Mouse (Mus musculus) neutrophil, adult 59 days (primary cell): ENCODE measurements around the gene Zbtb41. TPM values are rescaled to one million over a fixed set of nuclear protein-coding genes. Genes with fewer than 3 reads are reported as not detected.

Source experiments
- total RNA-seq, 2 experiments: library from RNA; stranded (reverse); gene quantifications; 1 replicate in 1 of 2; 2 replicates in 1 of 2; pipeline ENCODE4 v1.2.4; 2023

Zbtb41 gene
- total RNA-seq = 1 to 10 TPM; 8.1 to 8.9 TPM

DNA sequence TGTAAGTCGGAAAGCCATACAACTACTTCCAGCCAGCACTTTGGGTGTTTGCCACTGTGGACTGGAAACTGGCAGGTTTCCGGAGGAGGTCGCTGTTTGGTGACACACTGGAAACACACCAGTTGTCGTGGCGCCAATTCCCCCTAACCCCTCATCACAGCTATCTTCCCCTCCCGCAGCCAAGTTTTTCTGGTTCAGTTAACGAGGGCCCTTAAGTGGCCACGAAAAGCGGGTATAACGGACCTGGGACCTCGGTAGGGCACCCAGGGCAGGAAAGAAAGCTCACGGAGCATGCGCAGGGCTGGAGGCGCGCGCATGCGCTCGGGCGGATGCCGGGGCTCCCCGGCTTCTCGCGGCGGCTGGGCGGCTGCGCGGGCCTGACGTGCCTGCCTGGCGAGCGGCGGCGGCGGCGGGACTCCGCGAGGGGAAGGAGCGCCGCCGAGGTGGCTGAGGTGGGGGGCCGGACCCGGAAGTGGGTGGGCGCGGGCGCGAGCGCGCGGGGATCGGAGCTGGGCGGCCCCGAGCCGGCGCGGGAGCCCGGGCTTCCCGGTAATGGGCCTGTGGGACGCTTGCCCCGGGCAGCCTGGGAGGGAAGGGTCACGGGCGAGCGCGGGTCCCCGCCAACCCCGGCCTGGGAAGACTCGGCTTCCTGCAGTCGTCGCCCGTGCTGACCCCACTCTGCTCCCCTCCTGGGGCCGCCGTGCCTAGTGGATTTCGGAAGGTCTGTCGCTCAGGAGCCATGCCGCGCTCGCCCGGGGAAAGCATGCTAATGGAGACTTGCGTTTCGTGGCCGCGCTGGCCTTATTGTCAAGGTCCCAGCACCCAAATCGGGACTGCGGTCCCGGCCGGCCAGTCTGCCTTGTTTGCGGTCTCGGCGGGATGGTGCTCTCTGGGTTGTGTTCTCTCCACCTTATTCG, at the start of gene Zbtb41:
TSS of gene Zbtb41 (plus strand) at position 414 of the 917 bp plus-strand sequence.

DNA sequence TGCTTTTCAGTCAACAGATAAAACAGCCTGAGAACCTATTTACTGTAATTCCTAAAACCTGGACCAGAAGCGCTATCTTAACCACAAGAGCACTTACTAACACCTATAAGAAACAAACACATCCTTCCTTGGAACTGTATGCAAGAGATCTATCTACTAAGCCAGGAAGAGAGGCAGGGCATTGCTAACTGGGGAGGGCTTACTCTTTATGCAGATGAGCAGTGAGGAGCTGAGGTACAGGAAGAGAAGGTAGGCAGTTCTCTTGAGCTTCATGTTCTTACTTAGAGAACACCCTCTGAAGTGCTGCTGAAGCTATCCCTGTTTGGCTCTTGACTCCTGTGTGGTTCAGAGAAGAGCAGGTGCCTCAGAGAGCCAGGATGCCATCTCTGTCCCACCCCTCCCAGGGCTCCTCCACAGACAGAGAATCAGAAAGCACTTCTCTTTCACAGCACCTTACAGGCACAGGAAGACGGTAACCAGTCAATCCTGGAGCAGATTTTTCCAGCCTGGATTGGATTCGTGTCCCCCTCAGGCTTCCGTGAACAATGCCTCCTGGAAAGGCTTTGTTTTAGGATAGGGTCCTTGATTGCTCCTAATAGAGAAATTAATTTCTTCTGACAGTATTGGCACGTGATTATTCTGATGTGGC, 45.3 kb upstream of the Zbtb41 start, which contains the start of gene Crb1:
TSS of gene Crb1 (minus strand) at position 463 of the 649 bp plus-strand sequence.

DNA sequence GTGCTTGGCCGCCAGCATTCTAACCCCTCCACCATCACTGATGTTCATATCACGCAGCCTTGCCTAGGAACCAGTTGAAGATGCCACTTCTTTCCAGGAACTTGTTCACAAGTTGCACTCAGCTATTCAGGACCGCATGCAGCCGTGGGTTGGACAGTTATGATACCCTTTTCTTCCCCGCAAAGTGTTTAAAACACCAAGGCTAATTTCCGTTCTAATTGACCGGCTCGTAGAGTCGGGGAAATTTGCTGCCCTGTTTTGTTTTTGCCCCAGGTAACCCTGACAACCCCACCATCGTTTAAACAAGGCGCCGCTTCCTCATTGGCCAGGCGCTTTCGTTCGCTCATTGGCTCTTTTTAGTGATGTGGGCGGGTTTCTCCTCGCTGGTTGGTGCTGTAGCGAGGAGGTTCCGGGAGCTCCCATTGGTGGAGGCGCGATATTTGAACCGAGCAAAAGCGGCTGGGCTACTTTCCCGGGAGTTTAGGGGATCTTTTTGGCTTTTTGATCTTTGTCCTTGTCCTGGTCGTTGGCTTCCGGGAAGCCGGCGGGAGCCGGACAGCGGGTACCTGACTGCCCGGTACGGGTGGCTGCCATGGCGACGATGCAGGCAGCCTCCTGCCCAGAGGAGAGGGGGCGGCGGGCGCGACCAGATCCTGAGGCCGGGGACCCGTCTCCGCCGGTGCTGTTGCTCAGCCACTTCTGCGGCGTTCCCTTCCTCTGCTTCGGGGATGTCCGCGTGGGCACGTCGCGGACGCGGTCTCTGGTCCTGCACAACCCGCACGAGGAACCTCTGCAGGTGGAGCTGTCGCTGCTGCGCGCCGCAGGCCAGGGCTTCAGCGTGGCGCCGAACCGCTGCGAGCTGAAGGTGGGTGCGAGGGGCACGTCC, 32.5 kb downstream of the Zbtb41 start, which contains the start of gene Aspm:
TSS of gene Aspm (plus strand) at position 433 of the 886 bp plus-strand sequence.

DNA sequence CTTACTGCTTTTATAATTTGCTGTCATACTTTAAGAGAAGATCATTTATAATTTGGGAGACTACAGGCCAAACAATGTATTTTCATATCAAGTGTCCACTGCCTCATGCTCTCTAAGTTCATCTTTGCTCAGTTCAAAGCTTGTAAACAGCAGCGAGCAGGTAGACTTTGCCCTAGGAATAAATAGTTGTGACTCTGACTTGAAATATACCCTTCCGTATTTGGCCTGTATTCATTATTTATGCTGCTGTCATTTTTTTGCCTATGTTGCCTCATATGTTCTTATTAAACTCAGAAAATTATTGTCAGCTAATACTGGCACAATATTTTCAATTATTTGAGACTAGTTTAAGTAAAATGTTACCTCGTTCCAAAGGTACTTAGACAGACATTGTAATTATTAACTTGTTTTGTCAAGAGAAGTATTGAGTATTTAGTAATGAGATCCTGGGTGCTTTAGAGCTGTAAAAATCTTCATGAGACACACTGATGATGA, 79.2 kb downstream of the Zbtb41 start, which contains the start of gene F13b:
TSS of gene F13b (plus strand) at position 445 of the 495 bp plus-strand sequence.

Other genes starting within 250 kb of the Zbtb41 start
- not detected for gene Crb1, start 45.2 kb upstream of the Zbtb41 start, total RNA-seq
- gene Aspm, start 32.5 kb downstream of the Zbtb41 start, total RNA-seq = 10 to 100 TPM; 28.6 to 29.5 TPM
- not detected for gene F13b, start 79.4 kb downstream of the Zbtb41 start, total RNA-seq
- not detected for gene Cfhr1, start 138.0 kb downstream of the Zbtb41 start, total RNA-seq